Mouse (Mus musculus): ENCODE measurements around the gene Rad50.

Rad50 gene

GRCm38 (mm10) chr11:53691979-53692378 lies 15.1 kb downstream of the Rad50 start:
- DNase-seq, result peak; percentile 62 to 90

GRCm38 (mm10) chr11:53682994-53683530 lies 24.1 kb downstream of the Rad50 start:
- peak; percentile 18 to 66 for DNase-seq

DNA sequence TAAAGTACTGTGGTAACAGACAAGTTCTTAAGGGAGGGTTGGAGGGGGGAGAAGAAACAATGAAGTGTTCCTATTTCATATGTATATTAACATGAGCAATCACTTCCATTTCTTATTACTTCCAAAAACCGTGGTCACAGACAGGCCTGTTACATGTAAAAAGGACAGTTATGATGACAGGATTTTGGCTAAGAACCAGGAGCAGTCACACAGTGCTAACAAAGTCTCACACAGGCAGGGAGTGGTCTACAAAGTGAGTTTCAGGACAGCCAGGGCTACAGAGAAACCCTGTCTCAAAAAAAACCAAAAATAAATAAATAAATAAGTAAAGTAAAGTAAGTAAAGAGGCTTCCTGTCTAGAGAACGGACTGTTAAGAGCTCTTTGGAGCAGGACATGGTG lies 24.9 kb downstream of the Rad50 start:
- DNase-seq, result no peak

DNA sequence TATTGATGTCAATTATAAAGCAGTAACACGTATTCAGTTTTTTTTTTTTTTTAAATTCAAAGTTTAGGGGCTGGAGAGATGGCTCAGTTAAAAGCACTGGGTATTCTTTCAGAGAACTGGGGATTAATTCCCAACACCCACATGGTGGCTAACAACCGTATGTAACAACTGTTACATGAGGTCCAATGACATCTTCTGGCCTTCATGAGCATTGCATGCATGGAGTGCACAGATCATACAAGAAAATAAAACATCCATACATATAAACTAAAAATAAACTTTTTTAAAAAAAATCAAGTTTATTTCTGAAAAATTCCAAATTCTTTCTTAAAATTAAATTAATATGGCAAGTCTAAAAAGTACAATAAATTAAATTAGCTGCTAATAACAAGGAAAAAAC lies 25.4 kb downstream of the Rad50 start:
- no peak for DNase-seq

- no peak for DNase-seq
These were observed 27.0 kb downstream of the Rad50 start for GRCm38 (mm10) chr11:53680141-53680540.

DNA sequence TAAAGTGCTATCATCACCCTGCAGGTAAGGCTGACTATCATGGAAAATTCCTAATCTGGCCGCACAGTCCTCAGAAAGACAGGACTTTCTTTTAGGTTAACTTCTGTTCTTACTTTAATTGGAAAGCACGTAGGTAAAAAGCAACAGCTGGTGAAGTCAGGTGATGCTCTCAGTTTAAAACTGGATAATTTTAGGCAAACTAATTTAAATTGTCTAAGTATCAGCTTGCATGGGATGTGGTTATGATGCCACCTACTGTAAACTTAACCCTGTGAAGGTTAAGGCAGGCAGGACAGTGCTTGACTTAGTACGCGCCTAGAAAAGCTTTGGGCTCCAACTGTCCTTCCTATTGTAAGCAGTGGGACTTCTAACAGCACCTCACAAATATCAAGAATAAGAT lies 35.7 kb downstream of the Rad50 start:
- DNase-seq, result no peak

- no peak for DNase-seq
These were observed 43.0 kb downstream of the Rad50 start for GRCm38 (mm10) chr11:53664091-53664490.

GRCm38 (mm10) chr11:53662794-53663674 lies 44.1 kb downstream of the Rad50 start:
- DNase-seq, result no peak

DNA sequence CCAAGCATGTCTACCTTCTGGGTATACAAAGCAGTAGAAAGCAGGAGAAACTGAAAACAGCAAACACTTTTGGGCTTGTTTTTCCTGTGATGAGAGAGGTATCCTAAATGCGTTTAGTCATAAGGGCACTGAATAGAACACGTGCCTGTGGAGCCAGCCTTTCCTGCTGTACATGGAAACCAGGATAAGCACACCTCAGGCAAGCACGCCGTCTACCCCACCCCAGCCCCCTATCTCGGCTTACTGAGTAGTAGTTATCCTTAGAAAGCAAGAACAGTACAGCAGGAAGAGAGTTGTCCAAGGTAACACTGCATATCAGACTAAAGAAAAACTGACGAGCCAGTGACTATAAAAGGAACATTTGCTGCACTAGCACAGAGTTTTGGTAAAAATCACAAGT lies 49.3 kb downstream of the Rad50 start:
- no peak for DNase-seq

DNA sequence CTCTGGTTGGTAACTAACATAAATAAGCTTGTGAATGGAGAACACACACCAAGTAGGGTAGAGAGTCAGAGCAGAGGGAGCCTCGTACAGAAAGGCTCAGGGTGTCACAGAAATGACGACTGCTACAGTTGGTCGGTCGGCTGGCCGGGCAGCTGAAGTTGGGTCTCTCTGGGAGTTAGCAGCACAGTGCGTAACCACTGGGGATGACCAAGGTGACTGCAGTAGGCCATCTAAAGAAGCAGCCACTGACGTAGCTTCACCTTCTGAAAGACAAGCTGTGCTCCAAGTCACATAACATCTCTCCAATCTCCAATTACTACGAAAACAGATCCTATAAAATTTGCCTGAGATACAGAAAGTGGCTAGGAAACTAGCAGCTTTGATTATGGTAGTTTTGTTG lies 49.7 kb downstream of the Rad50 start:
- DNase-seq, result no peak

- DNase-seq, result no peak
These were observed 50.4 kb downstream of the Rad50 start for GRCm38 (mm10) chr11:53656558-53657202.

GRCm38 (mm10) chr11:53655043-53655442 lies 52.1 kb downstream of the Rad50 start:
- no peak for DNase-seq

GRCm38 (mm10) chr11:53652427-53652826 lies 54.7 kb downstream of the Rad50 start:
- no peak for DNase-seq

GRCm38 (mm10) chr11:53651441-53651840 lies 55.7 kb downstream of the Rad50 start:
- no peak for DNase-seq

DNA sequence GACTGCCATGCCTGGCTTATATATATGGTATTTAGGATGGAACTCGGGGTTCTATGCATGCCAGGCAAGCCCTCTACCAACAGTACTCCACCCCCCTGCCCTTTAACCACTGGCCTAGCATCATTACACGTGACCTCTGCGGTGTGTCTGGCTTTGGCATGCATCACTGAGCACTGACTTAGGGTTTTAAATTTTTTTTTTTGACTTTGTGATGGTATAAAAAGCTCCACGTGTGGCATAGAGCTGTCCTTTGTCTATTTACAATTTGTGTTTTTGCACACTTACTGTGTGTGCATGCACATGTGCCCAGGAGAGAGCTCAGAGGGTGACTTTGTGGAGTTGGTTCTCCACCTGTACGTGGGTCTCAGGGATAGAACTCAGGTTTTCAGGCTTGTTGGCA lies 63.1 kb downstream of the Rad50 start:
- DNase-seq, result no peak

GRCm38 (mm10) chr11:53642744-53643279 lies 64.3 kb downstream of the Rad50 start:
- DNase-seq, result no peak

DNA sequence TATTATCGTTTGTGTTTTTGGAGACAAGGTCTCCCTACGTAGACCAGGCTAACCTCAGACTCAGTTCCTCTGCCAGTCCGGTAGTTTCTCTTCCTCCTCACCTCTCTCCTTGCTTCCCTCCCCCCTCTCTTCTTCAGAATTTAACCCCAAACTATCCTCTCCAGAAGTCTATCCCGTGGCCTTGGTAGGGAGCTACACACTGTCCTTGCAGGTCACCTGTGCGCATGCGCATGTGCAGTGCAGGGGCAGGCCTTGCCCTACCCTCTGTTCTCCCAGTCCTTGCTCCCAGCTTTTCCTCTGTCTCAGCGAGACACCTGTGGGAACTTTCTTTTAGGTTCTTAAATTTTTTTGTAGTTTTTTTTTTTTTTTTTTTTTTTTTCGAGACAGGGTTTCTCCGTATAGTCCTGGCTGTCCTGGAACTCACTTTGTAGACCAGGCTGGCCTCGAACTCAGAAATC lies 69.3 kb downstream of the Rad50 start:
- DNase-seq, result no peak

- no peak for DNase-seq
These were observed 69.9 kb downstream of the Rad50 start for GRCm38 (mm10) chr11:53637046-53637802.

DNA sequence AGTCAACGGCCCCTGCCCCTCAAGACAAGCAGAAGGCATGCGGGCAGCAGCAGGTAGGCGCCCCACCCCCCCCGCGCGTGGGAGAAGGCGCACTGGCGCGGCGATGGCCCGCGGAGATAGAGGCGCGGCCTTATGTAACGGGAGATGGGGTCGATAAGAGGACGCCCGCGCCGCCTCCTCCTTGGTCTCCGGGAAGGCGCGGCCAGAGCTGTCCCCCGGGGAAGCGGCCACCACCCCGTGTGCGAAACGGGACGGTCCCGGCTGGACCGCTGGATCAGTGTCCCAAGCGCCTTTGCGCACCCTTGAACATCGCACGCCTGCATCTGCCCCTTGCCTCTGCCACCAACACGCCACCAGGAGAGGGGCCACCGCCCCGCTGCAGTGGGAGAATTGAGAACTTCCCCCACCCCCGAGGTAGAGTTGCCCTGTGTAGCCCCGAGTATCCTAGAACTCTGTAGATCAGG lies 70.9 kb downstream of the Rad50 start:
- DNase-seq, result peak in 1 of 2 experiments; percentile 32

DNA sequence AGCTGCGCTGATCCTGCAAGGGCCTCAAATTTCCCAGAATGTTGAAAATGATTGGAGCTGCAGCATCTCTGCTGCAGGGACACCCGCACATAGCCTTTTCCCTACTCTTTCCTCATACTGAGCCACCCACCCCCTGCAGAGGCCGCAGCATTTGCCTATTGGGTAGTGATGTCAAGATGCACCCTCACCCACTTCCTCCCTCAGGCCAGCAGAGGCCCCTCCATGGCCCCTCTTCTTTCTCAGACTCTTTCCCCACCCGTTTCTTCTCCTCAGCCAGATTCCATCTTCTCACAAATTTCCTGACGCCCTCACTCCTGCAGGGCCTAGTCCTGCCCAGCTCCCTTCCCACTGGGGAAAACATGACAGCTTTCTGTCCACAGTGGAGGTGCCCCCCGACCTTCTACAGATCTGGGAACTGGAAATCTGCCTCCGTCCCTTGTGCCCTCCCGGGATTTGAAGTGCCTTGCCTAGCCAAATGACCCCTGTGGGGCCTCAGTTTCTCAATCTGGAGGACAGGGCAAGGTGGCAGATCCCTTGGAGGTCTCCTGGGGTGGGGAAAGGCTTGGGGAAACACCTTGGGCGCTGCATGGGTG lies 71.4 kb downstream of the Rad50 start:
- no peak for DNase-seq

DNA sequence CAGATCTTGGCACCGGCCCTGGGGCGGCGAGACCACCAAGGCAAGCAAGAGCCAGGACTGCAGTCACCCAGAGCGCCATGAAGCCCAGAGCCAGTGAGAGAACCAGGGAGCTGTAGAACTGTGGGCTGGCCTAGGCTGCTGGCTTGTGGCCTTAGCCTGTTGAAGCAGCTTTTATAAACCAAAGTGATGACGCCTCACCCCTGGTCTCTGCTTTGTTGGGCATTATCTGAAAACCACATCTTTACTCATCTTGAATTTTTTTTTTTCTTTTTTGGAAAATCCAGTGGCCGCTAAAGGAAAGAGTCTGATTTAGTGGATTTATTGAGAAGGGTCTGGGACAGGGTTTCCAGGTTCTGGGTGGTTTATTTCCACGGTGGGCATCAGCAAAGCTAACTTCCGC lies 72.6 kb downstream of the Rad50 start, which contains the start of gene Il13:
TSS of gene Il13 (minus strand) at position 147 of the 400 bp plus-strand sequence.
- DNase-seq, result no peak

DNA sequence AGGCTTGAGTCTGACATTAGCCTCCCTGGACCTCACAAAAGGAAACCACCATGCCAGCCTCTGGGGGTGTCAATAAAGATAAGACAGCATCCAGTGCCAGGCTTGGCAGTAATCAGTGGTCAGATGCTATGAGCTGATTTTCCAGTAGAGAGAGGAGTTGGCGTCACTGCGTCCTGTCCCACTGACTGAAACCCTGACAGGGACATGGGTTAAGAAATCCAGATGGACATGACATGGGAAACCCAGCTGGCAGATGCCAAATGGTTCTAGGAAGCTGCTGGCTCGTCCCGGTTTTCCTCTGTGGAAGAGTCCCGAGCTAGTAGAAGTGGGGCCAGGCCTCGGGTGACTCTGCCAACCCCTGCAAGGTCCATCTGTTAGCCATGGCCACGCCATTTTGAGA lies 73.5 kb downstream of the Rad50 start:
- DNase-seq, result no peak

Measured in lung, postnatal 4 days (tissue).